Mouse (Mus musculus) heart, postnatal 36 days (tissue): ENCODE measurements at regions not wholly inside any gene's neighbourhood (a gene's known extent, or its start where the extent isn't known, plus 50 kb on each side); places are given as distances from the start of the nearest gene placed in this dataset.
A peak's percentile ranks its signal among the peaks of the same experiment; 100 is the strongest.

Source experiments
- DNase-seq, 2 experiments: peaks; one replicate each; pipeline ENCODE4 v3.0.0; 2021 to 2022
- intact Hi-C: fragments of 180-260 bp; cut with DNase I; formaldehyde crosslinking; loops from one replicate; pipeline ENCODE4 v1.15.1; 2025

- DNase-seq, result no peak
- intact Hi-C loops, result loop anchor here (5.0 kb wide), 1 partner anchor 418 kb away; no protein-coding TSS in a partner anchor
These were observed 246.2 kb upstream of the Jmjd1c start for GRCm38 (mm10) chr10:66849681-66850080.

GRCm38 (mm10) chr10:66850972-66851478 is 244.9 kb upstream of the Jmjd1c start:
- no peak for DNase-seq
- intact Hi-C loops, result loop anchor here (5.0 kb wide), 1 partner anchor 416 kb away; no protein-coding TSS in a partner anchor

- no peak for DNase-seq
- intact Hi-C loops, result loop anchor here (2.0 to 5.0 kb wide), 2 partner anchors 415 to 459 kb away; no protein-coding TSS in a partner anchor
These were observed 244.1 kb upstream of the Jmjd1c start for GRCm38 (mm10) chr10:66851841-66852240.

DNA sequence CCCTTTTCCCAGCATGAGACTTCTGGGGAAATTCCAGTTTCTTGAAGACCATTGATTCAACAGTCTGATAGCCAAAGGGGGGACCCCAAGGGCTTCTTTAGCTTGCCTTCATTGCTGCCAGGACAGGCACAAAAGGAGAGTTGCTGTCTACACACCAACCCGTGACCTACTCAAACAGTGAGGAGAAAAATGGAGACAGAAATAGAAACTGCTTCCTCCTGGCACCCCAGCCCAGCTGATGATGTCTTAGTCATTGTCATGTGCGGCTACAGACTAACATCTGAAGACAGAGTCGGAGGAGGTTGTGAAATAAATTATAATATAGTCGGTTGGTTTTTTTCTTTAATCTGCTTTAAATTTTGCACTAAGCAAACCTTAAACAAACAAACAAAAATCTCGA is 243.2 kb upstream of the Jmjd1c start:
- intact Hi-C loops, result loop anchor here (2.0 to 5.0 kb wide), 2 partner anchors 415 to 458 kb away; no protein-coding TSS in a partner anchor
- no peak for DNase-seq

GRCm38 (mm10) chr10:66853258-66853657 is 242.7 kb upstream of the Jmjd1c start:
- DNase-seq, result peak; percentile 88 to 91
- intact Hi-C loops, result loop anchor here (2.0 to 5.0 kb wide), 2 partner anchors 414 to 458 kb away; no protein-coding TSS in a partner anchor

DNA sequence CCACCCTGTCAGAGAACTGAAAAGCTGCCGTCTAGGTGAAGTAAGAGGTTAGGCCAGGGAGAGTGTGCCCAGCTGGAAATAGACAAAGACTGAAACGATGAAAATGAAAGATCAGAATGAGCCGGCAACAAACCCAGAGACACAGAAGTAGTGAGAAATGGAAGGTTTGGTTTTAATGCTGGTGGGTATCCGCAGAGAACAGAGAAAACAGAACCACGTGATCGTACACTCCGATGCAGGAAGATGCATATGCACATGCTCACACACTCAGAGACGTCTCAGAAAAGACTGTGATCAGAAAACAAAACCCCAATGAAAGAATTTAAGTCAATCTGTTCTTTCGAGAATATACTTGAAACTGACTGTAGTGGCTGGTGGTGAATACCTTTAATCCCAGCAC is 241.0 kb upstream of the Jmjd1c start:
- no peak for DNase-seq
- intact Hi-C loops, result loop anchor here (5.0 kb wide), 1 partner anchor 412 kb away; no protein-coding TSS in a partner anchor

GRCm38 (mm10) chr10:66857330-66857729 is 238.6 kb upstream of the Jmjd1c start:
- intact Hi-C loops, result no loop called here
- DNase-seq, result no peak

DNA sequence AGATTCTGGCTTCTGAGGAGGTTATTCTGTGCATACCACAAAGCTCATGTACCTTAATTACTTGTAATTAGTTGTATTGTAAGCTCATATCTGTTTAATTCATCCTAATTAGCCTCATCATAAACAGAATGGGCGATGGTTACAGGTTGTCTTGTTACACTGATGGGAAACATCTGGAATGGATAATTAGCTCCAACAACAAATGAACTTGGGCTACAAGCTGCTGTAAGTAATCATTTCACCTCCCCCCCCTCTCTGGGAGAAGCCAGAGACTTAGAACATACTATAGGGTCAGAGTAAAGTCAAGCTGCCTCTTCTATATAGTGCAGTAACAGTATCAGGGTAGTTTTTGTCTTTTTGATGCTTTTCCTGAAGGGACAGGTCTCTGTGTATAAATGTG is 234.5 kb upstream of the Jmjd1c start:
- intact Hi-C loops, result no loop called here
- no peak for DNase-seq

GRCm38 (mm10) chr10:66864161-66864862 is 231.6 kb upstream of the Jmjd1c start:
- DNase-seq, result peak; percentile 42 to 49
- intact Hi-C loops, result no loop called here

DNA sequence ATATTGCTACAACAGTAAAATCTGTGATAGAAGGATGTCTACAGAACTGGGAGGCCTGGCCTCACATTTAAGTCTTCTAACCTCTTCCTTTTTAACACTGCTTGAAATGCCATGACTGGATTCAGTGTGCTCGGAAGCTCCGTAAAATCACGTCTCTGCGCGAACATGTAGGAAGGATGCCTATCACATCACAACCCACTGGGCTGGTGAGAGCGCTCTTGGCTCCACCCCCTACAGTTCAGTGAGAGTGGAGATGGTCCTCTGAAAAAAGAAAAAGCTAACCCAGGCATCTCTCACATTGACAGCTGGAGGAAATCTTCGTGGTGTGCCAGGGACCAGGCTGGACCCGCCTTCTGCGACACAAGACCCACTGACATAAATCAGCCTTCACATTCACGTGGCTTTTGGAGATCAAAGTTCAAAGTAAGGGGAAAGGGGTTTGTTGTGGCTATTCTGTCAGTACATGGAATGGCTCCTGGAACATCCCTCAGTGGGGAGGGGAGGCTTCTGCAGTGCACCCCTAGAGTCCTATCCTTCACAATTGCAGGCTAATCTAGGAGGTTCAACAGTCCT is 230.8 kb upstream of the Jmjd1c start:
- intact Hi-C loops, result no loop called here
- DNase-seq, result no peak

DNA sequence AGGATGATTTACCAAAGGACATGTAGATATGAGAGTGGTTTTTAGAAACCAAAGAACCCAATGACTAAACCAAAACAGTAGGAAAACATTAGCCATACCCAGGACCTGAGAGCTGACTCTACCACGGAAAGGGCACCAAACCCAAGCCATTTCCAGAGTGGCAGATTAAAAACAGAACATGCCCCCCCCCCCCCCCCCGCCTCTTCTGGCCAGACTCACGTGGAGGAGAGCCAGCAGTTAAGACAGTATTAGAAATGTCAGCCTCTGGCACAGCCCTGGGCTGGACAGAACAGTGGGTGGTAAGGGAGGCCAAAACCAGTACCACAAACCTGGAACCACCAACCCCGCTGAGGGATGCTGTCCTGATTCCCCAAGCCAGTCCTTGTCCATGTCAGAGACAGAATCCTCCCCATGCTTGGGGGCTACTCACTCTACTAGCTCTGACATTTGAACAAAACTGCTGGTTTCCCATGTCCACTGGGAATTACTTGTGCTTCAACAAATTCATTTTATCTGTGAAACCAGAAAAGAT is 224.7 kb upstream of the Jmjd1c start:
- peak; percentile 7 to 37 for DNase-seq

DNA sequence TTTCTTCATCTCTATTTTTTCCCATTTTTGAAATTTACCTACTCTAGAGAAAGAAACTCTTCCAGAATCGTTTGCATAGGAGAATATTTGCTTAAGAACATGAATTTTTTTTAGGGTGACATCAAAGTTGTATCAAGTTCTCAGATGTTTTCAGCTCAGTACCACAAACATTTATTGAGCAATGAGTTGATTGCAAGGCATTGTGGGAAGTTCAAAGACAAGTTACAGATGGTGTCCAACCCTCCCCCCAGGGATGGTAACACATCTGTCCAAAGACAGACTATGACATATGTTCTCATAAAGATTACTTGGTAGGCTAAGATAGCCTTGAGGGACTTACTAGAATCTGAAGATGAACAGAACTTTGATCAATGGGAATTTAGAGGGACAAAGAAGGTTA is 224.3 kb upstream of the Jmjd1c start:
- DNase-seq, result peak in 1 of 2 experiments; percentile 11

More for the DNA sequence above, 224.7 kb upstream of the Jmjd1c start:
- intact Hi-C loops, result no loop called here

DNA sequence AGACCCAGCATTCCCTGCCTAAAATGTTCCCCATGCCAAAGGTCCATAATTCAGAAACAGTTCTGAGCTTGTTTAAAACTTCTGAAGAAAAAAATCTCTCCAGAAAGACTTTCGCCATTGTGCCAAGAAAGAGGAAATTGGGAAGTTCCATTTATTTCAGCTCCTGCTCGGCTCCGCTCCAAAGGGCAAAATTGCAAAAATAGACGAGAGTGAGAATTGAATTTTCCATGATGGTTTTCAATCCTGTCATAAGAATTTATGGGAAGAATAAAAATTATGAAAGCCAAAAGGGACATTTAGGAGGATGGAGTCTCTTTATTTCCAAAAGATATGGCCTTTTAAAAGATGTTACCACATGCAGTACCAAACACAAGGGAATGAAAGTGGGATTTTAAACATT is 222.5 kb upstream of the Jmjd1c start:
- peak; percentile 21 to 32 for DNase-seq
- intact Hi-C loops, result no loop called here

More for the DNA sequence above, 224.3 kb upstream of the Jmjd1c start:
- intact Hi-C loops, result no loop called here

GRCm38 (mm10) chr10:66879071-66879470 is 216.9 kb upstream of the Jmjd1c start:
- intact Hi-C loops, result no loop called here

DNA sequence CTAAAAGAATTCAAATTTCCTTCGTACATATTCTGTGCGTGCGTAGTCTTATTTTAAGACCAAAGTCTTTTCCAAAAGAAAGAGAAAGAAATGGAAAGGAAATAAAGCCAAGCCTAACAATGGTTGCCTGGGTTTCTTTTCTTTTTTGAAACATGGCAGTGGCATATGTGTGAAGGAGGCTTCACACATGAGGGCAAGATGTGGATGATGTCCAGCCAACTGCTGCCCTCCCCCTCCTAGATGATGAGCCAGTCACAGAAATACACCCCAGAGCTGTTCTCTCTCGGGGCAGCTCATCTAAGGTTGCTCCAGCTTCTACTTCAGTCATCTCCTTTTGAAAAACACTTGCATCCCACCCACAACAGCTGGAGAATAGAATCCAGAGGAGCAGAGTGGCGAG is 213.1 kb upstream of the Jmjd1c start:
- no peak for DNase-seq
- intact Hi-C loops, result no loop called here

More at GRCm38 (mm10) chr10:66879071-66879470, 216.9 kb upstream of the Jmjd1c start:
- DNase-seq, result peak in 1 of 2 experiments; percentile 7

DNA sequence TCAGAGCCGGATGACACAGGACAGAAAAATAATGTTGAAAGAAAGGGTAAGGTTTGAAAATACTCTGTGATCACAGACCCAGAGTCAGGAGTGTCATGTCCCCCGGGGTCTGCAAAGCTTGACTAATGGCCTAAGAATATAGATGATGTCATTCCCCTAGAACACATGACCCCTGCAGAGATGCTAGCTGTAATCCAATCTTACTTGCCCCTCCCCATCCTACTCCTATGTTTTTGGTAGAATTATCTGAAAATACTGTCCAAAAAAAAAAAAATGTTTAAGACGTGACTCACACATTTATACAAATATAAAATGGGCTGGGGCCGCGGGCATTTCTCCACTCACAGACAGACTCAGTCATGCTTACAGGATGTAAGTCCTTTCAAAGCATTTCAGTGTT is 210.3 kb upstream of the Jmjd1c start:
- DNase-seq, result no peak
- intact Hi-C loops, result no loop called here

- no peak for DNase-seq
- intact Hi-C loops, result no loop called here
These were observed 206.0 kb upstream of the Jmjd1c start for GRCm38 (mm10) chr10:66889786-66890555.

DNA sequence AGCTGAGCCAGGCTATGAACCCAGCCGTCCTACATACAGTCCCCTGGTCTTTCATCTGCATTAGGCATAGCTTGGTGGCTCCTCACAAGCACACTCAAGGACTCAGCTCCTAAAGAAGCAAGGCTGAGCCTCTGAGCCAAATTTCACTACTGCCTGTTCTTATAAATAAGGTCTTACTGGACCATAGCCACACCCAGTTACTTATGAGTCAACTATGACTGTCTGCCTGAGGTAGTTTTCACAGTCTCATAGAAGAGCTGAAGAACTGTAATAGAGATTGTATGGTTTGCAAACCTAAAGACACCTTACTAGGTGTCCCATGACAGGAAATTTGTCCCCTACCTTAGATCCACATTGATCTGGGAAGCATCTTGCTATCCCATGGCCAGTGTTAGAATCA is 204.1 kb upstream of the Jmjd1c start:
- intact Hi-C loops, result no loop called here
- DNase-seq, result no peak

DNA sequence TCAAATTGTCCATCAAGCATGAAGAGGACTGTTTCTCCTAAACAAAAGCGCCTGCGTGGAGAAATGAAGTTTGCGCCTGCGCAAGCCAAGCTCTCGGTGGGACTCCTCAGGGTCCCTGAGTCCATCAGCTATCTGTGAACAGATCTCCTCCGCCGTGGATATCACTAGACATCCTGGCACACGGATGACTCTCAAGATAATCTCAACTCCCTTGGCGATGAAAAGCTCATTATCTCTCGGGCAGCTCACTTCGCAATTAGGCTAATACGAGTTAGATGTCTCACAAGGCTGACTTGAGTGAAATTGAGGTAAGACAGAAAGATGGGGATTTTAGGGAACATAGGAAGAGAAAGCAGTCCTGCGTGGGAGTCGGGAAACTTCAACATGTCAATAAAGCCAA is 202.1 kb upstream of the Jmjd1c start:
- intact Hi-C loops, result no loop called here
- no peak for DNase-seq

- no peak for DNase-seq
- intact Hi-C loops, result no loop called here
These were observed 199.0 kb upstream of the Jmjd1c start for GRCm38 (mm10) chr10:66896698-66897622.
